Mouse (Mus musculus): Measurements from ENCODE around the gene Tmem237. TPM values are rescaled to one million over a fixed set of nuclear protein-coding genes. Genes with fewer than 3 reads are reported as not detected.

Tmem237 gene
- polyA plus RNA-seq (2014; fragmentation: Nextera tagmentation; extraction: Ambion mirVana) = 59.4 and 59.6 TPM in 2 replicates

- H3K27ac ChIP-seq (ENCODE audit: low read depth, low read length) = peak within 1 kb of the TSS; percentile 87
- under 1% methylated on average over 74 of the region's 74 CpGs for WGBS
Observed at GRCm38 (mm10) chr1:59119720-59120457, at the start of gene Tmem237. Tmem237 (minus strand) TSS chr1:59120408.

GRCm38 (mm10) chr1:59169586-59169985 lies 49.4 kb upstream of the Tmem237 start:
- ATAC-seq (ENCODE audit: low FRiP score) (no peak), DNase-seq (ENCODE audit: low spot score, missing footprints) (no peak)
- H3K27me3 ChIP-seq (ENCODE audit: control insufficient read depth, insufficient read depth, low read length) = no peaks in the 10 kb centered on the region
- no peak overlapping the region for H3K4me3 ChIP-seq (ENCODE audit: low read depth, low read length)
- no peak overlapping the region for H3K4me2 ChIP-seq
- H3K36me3 ChIP-seq (ENCODE audit: control insufficient read depth, insufficient read depth, low read length) = peaks cover 2% of the 10 kb centered on the region; the same call in 1 of the 2 replicates
- 90% methylated on average over 6 of the region's 6 CpGs for WGBS
- no peaks in the 10 kb centered on the region for H3K4me1 ChIP-seq (ENCODE audit: control insufficient read depth, insufficient read depth, low read length)
- H3K9ac ChIP-seq (ENCODE audit: low read length) = no peak overlapping the region
- H3K9me3 ChIP-seq (ENCODE audit: control insufficient read depth, low read length) = no peaks in the 10 kb centered on the region
- no peak overlapping the region for H3K27ac ChIP-seq (ENCODE audit: low read depth, low read length)

More at GRCm38 (mm10) chr1:59119720-59120457, at the start of gene Tmem237:
- H3K9me3 ChIP-seq (ENCODE audit: control insufficient read depth, low read length) = no peaks in the 10 kb centered on the region
- peak; percentile 100 for DNase-seq (ENCODE audit: low spot score, missing footprints)
- H3K27me3 ChIP-seq (ENCODE audit: control insufficient read depth, insufficient read depth, low read length) = no peaks in the 10 kb centered on the region
- H3K9ac ChIP-seq (ENCODE audit: low read length) = peak within 1 kb of the TSS; percentile 93
- ATAC-seq (ENCODE audit: low FRiP score) = peak; percentile 98
- no peaks in the 10 kb centered on the region for H3K4me1 ChIP-seq (ENCODE audit: control insufficient read depth, insufficient read depth, low read length)
- peaks cover 3% of the 10 kb centered on the region for H3K36me3 ChIP-seq (ENCODE audit: control insufficient read depth, insufficient read depth, low read length)
- peak within 1 kb of the TSS; percentile 85 for H3K4me2 ChIP-seq
- H3K4me3 ChIP-seq (ENCODE audit: low read depth, low read length) = peak within 1 kb of the TSS; percentile 70

GRCm38 (mm10) chr1:59168556-59168955 lies 48.3 kb upstream of the Tmem237 start:
- H3K4me1 ChIP-seq (ENCODE audit: control insufficient read depth, insufficient read depth, low read length) = peaks cover 4% of the 10 kb centered on the region; the same call in 1 of the 2 replicates

GRCm38 (mm10) chr1:59167654-59168425 lies 47.6 kb upstream of the Tmem237 start:
- no peaks in the 10 kb centered on the region for H3K27me3 ChIP-seq (ENCODE audit: control insufficient read depth, insufficient read depth, low read length)
- H3K9ac ChIP-seq (ENCODE audit: low read length) = no peak overlapping the region
- no peaks in the 10 kb centered on the region for H3K9me3 ChIP-seq (ENCODE audit: control insufficient read depth, low read length)
- no peak overlapping the region for H3K27ac ChIP-seq (ENCODE audit: low read depth, low read length)
- 89% methylated on average over 4 of the region's 4 CpGs for WGBS
- no peak overlapping the region for H3K4me3 ChIP-seq (ENCODE audit: low read depth, low read length)
- ATAC-seq (ENCODE audit: low FRiP score) (no peak), DNase-seq (ENCODE audit: low spot score, missing footprints) (no peak)
- H3K4me1 ChIP-seq (ENCODE audit: control insufficient read depth, insufficient read depth, low read length) = peaks cover 4% of the 10 kb centered on the region
- H3K36me3 ChIP-seq (ENCODE audit: control insufficient read depth, insufficient read depth, low read length) = peaks cover 2% of the 10 kb centered on the region; the same call in 1 of the 2 replicates
- H3K4me2 ChIP-seq = no peak overlapping the region

More at GRCm38 (mm10) chr1:59168556-59168955, 48.3 kb upstream of the Tmem237 start:
- no peak overlapping the region for H3K27ac ChIP-seq (ENCODE audit: low read depth, low read length)
- H3K27me3 ChIP-seq (ENCODE audit: control insufficient read depth, insufficient read depth, low read length) = no peaks in the 10 kb centered on the region
- DNase-seq (ENCODE audit: low spot score, missing footprints) (no peak), ATAC-seq (ENCODE audit: low FRiP score) (no peak)
- H3K4me3 ChIP-seq (ENCODE audit: low read depth, low read length) = no peak overlapping the region
- H3K9ac ChIP-seq (ENCODE audit: low read length) = no peak overlapping the region
- H3K4me2 ChIP-seq = no peak overlapping the region
- WGBS = 79% methylated on average over 2 of the region's 2 CpGs
- H3K36me3 ChIP-seq (ENCODE audit: control insufficient read depth, insufficient read depth, low read length) = peaks cover 2% of the 10 kb centered on the region; the same call in 1 of the 2 replicates
- H3K9me3 ChIP-seq (ENCODE audit: control insufficient read depth, low read length) = no peaks in the 10 kb centered on the region

- 93% methylated on average over 9 of the region's 9 CpGs for WGBS
Observed at GRCm38 (mm10) chr1:59166232-59166905, 46.2 kb upstream of the Tmem237 start.

GRCm38 (mm10) chr1:59163918-59164317 lies 43.7 kb upstream of the Tmem237 start:
- no peak overlapping the region for H3K9ac ChIP-seq (ENCODE audit: low read length)
- WGBS = 17% methylated on average over 5 of the region's 5 CpGs
- H3K9me3 ChIP-seq (ENCODE audit: control insufficient read depth, low read length) = no peaks in the 10 kb centered on the region
- peak; percentile 84 for DNase-seq (ENCODE audit: low spot score, missing footprints)
- peaks cover 4% of the 10 kb centered on the region for H3K4me1 ChIP-seq (ENCODE audit: control insufficient read depth, insufficient read depth, low read length)
- ATAC-seq (ENCODE audit: low FRiP score) = no peak
- no peak overlapping the region for H3K27ac ChIP-seq (ENCODE audit: low read depth, low read length)
- H3K4me2 ChIP-seq = no peak overlapping the region
- no peaks in the 10 kb centered on the region for H3K27me3 ChIP-seq (ENCODE audit: control insufficient read depth, insufficient read depth, low read length)
- H3K4me3 ChIP-seq (ENCODE audit: low read depth, low read length) = no peak overlapping the region
- H3K36me3 ChIP-seq (ENCODE audit: control insufficient read depth, insufficient read depth, low read length) = no peaks in the 10 kb centered on the region; the same call in 1 of the 2 replicates

More at GRCm38 (mm10) chr1:59166232-59166905, 46.2 kb upstream of the Tmem237 start:
- H3K9me3 ChIP-seq (ENCODE audit: control insufficient read depth, low read length) = no peaks in the 10 kb centered on the region
- ATAC-seq (ENCODE audit: low FRiP score) = no peak
- no peaks in the 10 kb centered on the region for H3K27me3 ChIP-seq (ENCODE audit: control insufficient read depth, insufficient read depth, low read length)
- no peak overlapping the region for H3K4me3 ChIP-seq (ENCODE audit: low read depth, low read length)
- H3K27ac ChIP-seq (ENCODE audit: low read depth, low read length) = no peak overlapping the region
- peaks cover 4% of the 10 kb centered on the region for H3K4me1 ChIP-seq (ENCODE audit: control insufficient read depth, insufficient read depth, low read length)
- H3K9ac ChIP-seq (ENCODE audit: low read length) = no peak overlapping the region
- H3K36me3 ChIP-seq (ENCODE audit: control insufficient read depth, insufficient read depth, low read length) = peaks cover 2% of the 10 kb centered on the region; the same call in 1 of the 2 replicates
- no peak overlapping the region for H3K4me2 ChIP-seq
- DNase-seq (ENCODE audit: low spot score, missing footprints) = no peak

GRCm38 (mm10) chr1:59163030-59163461 lies 42.8 kb upstream of the Tmem237 start, which contains the start of gene Mpp4:
Mpp4 (minus strand) TSS chr1:59163389.
- no peak within 1 kb of the TSS for H3K4me3 ChIP-seq (ENCODE audit: low read depth, low read length)
- no peak within 1 kb of the TSS for H3K27ac ChIP-seq (ENCODE audit: low read depth, low read length)
- H3K4me1 ChIP-seq (ENCODE audit: control insufficient read depth, insufficient read depth, low read length) = peaks cover 4% of the 10 kb centered on the region
- ATAC-seq (ENCODE audit: low FRiP score) (no peak), DNase-seq (ENCODE audit: low spot score, missing footprints) (peak; percentile 79)
- no peaks in the 10 kb centered on the region; the same call in 1 of the 2 replicates for H3K36me3 ChIP-seq (ENCODE audit: control insufficient read depth, insufficient read depth, low read length)
- H3K4me2 ChIP-seq = no peak within 1 kb of the TSS
- no peaks in the 10 kb centered on the region for H3K27me3 ChIP-seq (ENCODE audit: control insufficient read depth, insufficient read depth, low read length)
- peak within 1 kb of the TSS; percentile 36; the same call in 1 of the 2 replicates for H3K9ac ChIP-seq (ENCODE audit: low read length)
- H3K9me3 ChIP-seq (ENCODE audit: control insufficient read depth, low read length) = no peaks in the 10 kb centered on the region
- 23% methylated on average over 12 of the region's 12 CpGs for WGBS

- H3K27ac ChIP-seq (ENCODE audit: low read depth, low read length) = no peak overlapping the region
- no peaks in the 10 kb centered on the region for H3K9me3 ChIP-seq (ENCODE audit: control insufficient read depth, low read length)
- no peaks in the 10 kb centered on the region; the same call in 1 of the 2 replicates for H3K36me3 ChIP-seq (ENCODE audit: control insufficient read depth, insufficient read depth, low read length)
- H3K4me2 ChIP-seq = no peak overlapping the region
- 32% methylated on average over 8 of the region's 8 CpGs for WGBS
- DNase-seq (ENCODE audit: low spot score, missing footprints) (peak; percentile 83), ATAC-seq (ENCODE audit: low FRiP score) (no peak)
- H3K4me3 ChIP-seq (ENCODE audit: low read depth, low read length) = no peak overlapping the region
- peaks cover 4% of the 10 kb centered on the region for H3K4me1 ChIP-seq (ENCODE audit: control insufficient read depth, insufficient read depth, low read length)
- no peaks in the 10 kb centered on the region for H3K27me3 ChIP-seq (ENCODE audit: control insufficient read depth, insufficient read depth, low read length)
- no peak overlapping the region for H3K9ac ChIP-seq (ENCODE audit: low read length)
Observed at GRCm38 (mm10) chr1:59162309-59163024, 42.3 kb upstream of the Tmem237 start.
